Mouse (Mus musculus) embryonic facial prominence, embryonic 12.5 days (tissue): ENCODE measurements around the gene Gm15085. TPM values are rescaled to one million over a fixed set of nuclear protein-coding genes. Genes with fewer than 3 reads are reported as not detected.
"Not testable (repeated sequence)": the region's sequence is repeated elsewhere in the genome, so short reads cannot be mapped to it uniquely, and the experiment has no call there.

ENCODE experiments used
- ATAC-seq: fragments of 200-750 bp; cut with Nextera tagmentation; 2 replicates; pipeline ENCODE4 v1.8.0; 2017; ENCODE audit not compliant: insufficient number of reproducible peaks, insufficient read depth, low FRiP score, low TSS enrichment
- H3K27ac ChIP-seq: fragments of 300-500 bp; sonication (generic); 2 replicates; pipeline ENCODE4 v1.5.1; 2016; ENCODE audit warnings: mild to moderate bottlenecking
- H3K27me3 ChIP-seq: fragments of 300-500 bp; sonication (generic); 2 replicates; pipeline ENCODE4 v1.6.1; 2016; ENCODE audit warnings: mild to moderate bottlenecking, moderate library complexity
- H3K36me3 ChIP-seq: fragments of 300-500 bp; sonication (generic); 2 replicates; pipeline ENCODE4 v1.6.1; 2016; ENCODE audit warnings: mild to moderate bottlenecking
- H3K4me1 ChIP-seq: fragments of 300-500 bp; sonication (generic); 2 replicates; pipeline ENCODE4 v1.6.1; 2016
- H3K4me2 ChIP-seq: fragments of 300-500 bp; sonication (generic); replicated peaks from 2 replicates; pipeline ENCODE4 v1.6.1; 2016; ENCODE audit warnings: mild to moderate bottlenecking, moderate library complexity
- H3K4me3 ChIP-seq: fragments of 300-500 bp; sonication (generic); 2 replicates; pipeline ENCODE4 v1.5.1; 2016; ENCODE audit warnings: mild to moderate bottlenecking
- H3K9ac ChIP-seq: fragments of 300-500 bp; sonication (generic); 2 replicates; pipeline ENCODE4 v1.6.1; 2016; ENCODE audit warnings: mild to moderate bottlenecking, moderate library complexity
- H3K9me3 ChIP-seq: fragments of 300-500 bp; sonication (generic); 2 replicates; pipeline ENCODE4 v1.6.1; 2016; ENCODE audit warnings: mild to moderate bottlenecking, moderate library complexity
- WGBS: fragments of 180-500 bp; shearing (Covaris S2); methylation state at CpG from one replicate; pipeline ENCODE4 v1.1.7; 2016; 5-methylcytosine and 5-hydroxymethylcytosine counted together
- polyA plus RNA-seq: library from polyadenylated mRNA; unstranded; fragments of >200 nt; fragmentation: Nextera tagmentation; extraction: Ambion mirVana; gene quantifications from 2 replicates; pipeline ENCODE4 v1.2.1, GENCODE M21; 2016

Gene Gm15085
- polyA plus RNA-seq, result not detected in 2 replicates

GRCm38 (mm10) chrX:149447317-149447716 lies at the start of gene Gm15085:
Gene Gm15085 (plus strand): TSS chrX:149447617.
- not testable (repeated sequence) for ATAC-seq

More at GRCm38 (mm10) chrX:149447317-149447716, at the start of gene Gm15085:
- H3K9me3 ChIP-seq, H3K4me2 ChIP-seq, H3K4me3 ChIP-seq, H3K36me3 ChIP-seq, H3K27ac ChIP-seq, H3K4me1 ChIP-seq, H3K27me3 ChIP-seq, H3K9ac ChIP-seq: not testable (repeated sequence)
- WGBS, result no CpG with 5 or more reads among the region's 6 CpGs

Other genes starting within 250 kb of the Gm15085 start
- not detected in 2 replicates for gene Gm15093, start 175.2 kb upstream of the Gm15085 start, polyA plus RNA-seq
- gene Gm10439, start 147.0 kb downstream of the Gm15085 start, polyA plus RNA-seq, result not detected in 2 replicates